ENCODE assay signal across 24 mouse cellular contexts in genomic region chr1:119450651-119451345, GRCm38 (mm10). TPM values are rescaled to one million over a fixed set of nuclear protein-coding genes. Genes with fewer than 3 reads are reported as not detected.
DNase-seq lines count a peak whose midpoint lies in the region; ATAC-seq and TF ChIP-seq lines count a peak whose summit lies in the region.
"Had no signal": no experiment of that assay in that cellular context is flagged by ENCODE, and none has a peak within 500 bp of the region (broad histone marks: within the 10 kb centered on the region; RNA-seq: fewer than 3 reads in every experiment).

No protein-coding gene starts in this region.

- no peaks in the 10 kb centered on the region for H3K9me3 ChIP-seq in intestine, embryonic 16.5 days (ENCODE audit: control insufficient read depth, low read length)
- no peaks in the 10 kb centered on the region for H3K9me3 ChIP-seq in midbrain, embryonic 13.5 days
- H3K9me3 ChIP-seq: embryonic facial prominence, embryonic 12.5 days; forebrain, embryonic 15.5 days; heart, embryonic 15.5 days; hindbrain, embryonic 10.5 days had no signal

- no peak for TF ChIP-seq POLR2A in lung, adult 2 months (IDR thresholded peaks at IDR 0.05; ENCODE audit: borderline replicate concordance, extremely low read depth, low read depth, low read length)

- no peak overlapping the region for H3K9ac ChIP-seq in intestine, embryonic 16.5 days (ENCODE audit: low read depth, low read length)
- no peak overlapping the region for H3K9ac ChIP-seq in midbrain, embryonic 13.5 days (replicated peaks)
- H3K9ac ChIP-seq: embryonic facial prominence, embryonic 12.5 days; forebrain, embryonic 15.5 days; heart, embryonic 15.5 days; hindbrain, embryonic 14.5 days had no signal

- H3K4me1 ChIP-seq in lung, adult 2 months (ENCODE audit: control insufficient read depth, insufficient read depth, low read length), result no peaks in the 10 kb centered on the region
- no peaks in the 10 kb centered on the region for H3K4me1 ChIP-seq in intestine, embryonic 16.5 days (ENCODE audit: control insufficient read depth, insufficient read depth, low read length)
- no peaks in the 10 kb centered on the region for H3K4me1 ChIP-seq in midbrain, embryonic 13.5 days (replicated peaks)
- H3K4me1 ChIP-seq: embryonic facial prominence, embryonic 12.5 days; hindbrain, embryonic 10.5 days had no signal

- no peak overlapping the region for H3K27ac ChIP-seq in intestine, embryonic 16.5 days (ENCODE audit: low read length)
- no peak overlapping the region for H3K27ac ChIP-seq in midbrain, embryonic 13.5 days
- H3K27ac ChIP-seq: embryonic facial prominence, embryonic 12.5 days; forebrain, embryonic 15.5 days; heart, embryonic 15.5 days; hindbrain, embryonic 10.5 days; hindbrain, embryonic 14.5 days had no signal

- WGBS in lung, adult 2 months, result 74% methylated on average over 10 of the region's 10 CpGs
- 84% methylated on average over 10 of the region's 10 CpGs for WGBS in intestine, embryonic 16.5 days
- 84% methylated on average over 10 of the region's 10 CpGs for WGBS in midbrain, embryonic 13.5 days

- no peak for ATAC-seq in intestine, embryonic 16.5 days
- ATAC-seq in midbrain, embryonic 13.5 days, result no peak

- peak; percentile 92 for DNase-seq in heart, adult 11 months
- DNase-seq in heart, postnatal 4 days, result no peak
- DNase-seq in lung, adult 2 months, result peak; percentile 35
- peak; percentile 68 for DNase-seq in lung, postnatal 25 days (ENCODE audit: low spot score)
- no peak for DNase-seq in embryo, embryonic 9.5 days (ENCODE audit: extremely low spot score)
- DNase-seq: adrenal gland, adult 8-10 months; adrenal gland, postnatal 36 days; cerebellum, adult 11 months; cerebellum, adult 8-10 months; cerebellum, postnatal 14 days; embryo, embryonic 11 days; gastrocnemius, postnatal 14 days; heart, postnatal 14 days had no signal

- no peaks in the 10 kb centered on the region for H3K27me3 ChIP-seq in intestine, embryonic 16.5 days (replicated peaks; ENCODE audit: control insufficient read depth, insufficient read depth, low read length)
- H3K27me3 ChIP-seq in midbrain, embryonic 13.5 days, result peaks cover 2% of the 10 kb centered on the region; the same call in 1 of the 2 replicates
- H3K27me3 ChIP-seq: CH12.LX; forebrain, embryonic 15.5 days had no signal

- no peaks in the 10 kb centered on the region for H3K36me3 ChIP-seq in intestine, embryonic 16.5 days (ENCODE audit: control insufficient read depth, insufficient read depth, low read length)
- H3K36me3 ChIP-seq in midbrain, embryonic 13.5 days, result no peaks in the 10 kb centered on the region
- H3K36me3 ChIP-seq: embryonic facial prominence, embryonic 12.5 days; forebrain, embryonic 15.5 days; heart, embryonic 15.5 days; hindbrain, embryonic 10.5 days had no signal

- no peak overlapping the region for H3K4me3 ChIP-seq in lung, adult 2 months (replicated peaks; ENCODE audit: extremely low read depth, low read depth, low read length)
- no peak overlapping the region for H3K4me3 ChIP-seq in intestine, embryonic 16.5 days (ENCODE audit: low read length)
- no peak overlapping the region for H3K4me3 ChIP-seq in midbrain, embryonic 13.5 days (replicated peaks)
- H3K4me3 ChIP-seq: embryonic facial prominence, embryonic 12.5 days; forebrain, embryonic 15.5 days; heart, embryonic 15.5 days; hindbrain, embryonic 10.5 days had no signal

- no peak overlapping the region for H3K4me2 ChIP-seq in intestine, embryonic 16.5 days (ENCODE audit: low read depth, low read length)
- no peak overlapping the region for H3K4me2 ChIP-seq in midbrain, embryonic 13.5 days (replicated peaks)
- H3K4me2 ChIP-seq: embryonic facial prominence, embryonic 12.5 days; forebrain, embryonic 15.5 days; heart, embryonic 11.5 days; heart, embryonic 15.5 days; hindbrain, embryonic 14.5 days had no signal

- TF ChIP-seq CTCF in lung, adult 2 months (IDR thresholded peaks at IDR 0.05; ENCODE audit: insufficient read depth, low read length), result no peak

RNA-seq across cellular contexts. Expression of gene Inhbb, which starts 28.8 kb away (rescaled TPM):
- total RNA-seq in heart, postnatal 4 days (2021), result 1 to 10 TPM; 1.4 to 1.8 TPM
- 6.8 and 11.0 TPM in 2 replicates for polyA plus RNA-seq in lung, adult 2 months (2012; rRNA removed)
- polyA plus RNA-seq in intestine, embryonic 16.5 days (2015; fragmentation: Nextera tagmentation; extraction: Ambion mirVana), result 0.16 and 0.18 TPM in 2 replicates
- 1.2 and 1.6 TPM in 2 replicates for polyA plus RNA-seq in midbrain, embryonic 13.5 days (2015; fragmentation: Nextera tagmentation; extraction: Ambion mirVana)
- total RNA-seq: CH12.LX; common myeloid progenitor, adult 5-6 weeks; granulocyte monocyte progenitor cell, adult 5-6 weeks had no signal

RNA-seq across cellular contexts. Expression of gene Ralb, which starts 53.8 kb away (rescaled TPM):
- 10 to 100 TPM; 59.2 to 62.2 TPM for total RNA-seq in heart, postnatal 4 days (2021)
- polyA plus RNA-seq in lung, adult 2 months (2012; rRNA removed), result 47.9 and 54.1 TPM in 2 replicates
- 203 and 218 TPM in 2 replicates for polyA plus RNA-seq in intestine, embryonic 16.5 days (2015; fragmentation: Nextera tagmentation; extraction: Ambion mirVana)
- 56.3 and 58.7 TPM in 2 replicates for polyA plus RNA-seq in midbrain, embryonic 13.5 days (2015; fragmentation: Nextera tagmentation; extraction: Ambion mirVana)

Comparison
In these comparisons a context has a peak if more than half of its experiments do, and no peak if none do; other contexts are left out.
1. DNase-seq: peak in heart, adult 11 months (single experiment), lung, adult 2 months (single experiment) and lung, postnatal 25 days (single experiment); none in heart, postnatal 4 days (single experiment) and embryo, embryonic 9.5 days (single experiment).